Mouse (Mus musculus): Measurements from ENCODE around the gene Spats2.

- no peak for TF ChIP-seq CTCF (IDR thresholded peaks at IDR 0.05; ENCODE audit: insufficient read depth, low read length)
- no peak for TF ChIP-seq POLR2A (IDR thresholded peaks at IDR 0.05; ENCODE audit: borderline replicate concordance, extremely low read depth, low read depth, low read length)
These were observed 4.5 kb downstream of the Spats2 start for GRCm38 (mm10) chr15:99129956-99130910.

Measured in lung, adult 2 months (tissue).